Mouse (Mus musculus) lung, postnatal 0 days (tissue): Measurements from ENCODE around the gene Acadvl. TPM values are rescaled to one million over a fixed set of nuclear protein-coding genes. Genes with fewer than 3 reads are reported as not detected.
A peak's percentile ranks its signal among the peaks of the same experiment; 100 is the strongest.

Source experiments
- ATAC-seq: fragments of 200-750 bp; cut with Nextera tagmentation; 2 replicates; pipeline ENCODE4 v1.8.0; 2017; ENCODE audit warnings: moderate library complexity
- DNase-seq: peaks from one replicate; pipeline ENCODE4 v3.0.0-alpha.2; 2016; ENCODE audit warnings: low spot score
- H3K27ac ChIP-seq: fragments of 300-500 bp; sonication (generic); 2 replicates; pipeline ENCODE4 v1.5.1; 2014; ENCODE audit warnings: antibody characterized with exemption, mild to moderate bottlenecking, low read length, mixed read lengths
- H3K27me3 ChIP-seq: fragments of 300-500 bp; sonication (generic); replicated peaks from 2 replicates; pipeline ENCODE4 v1.6.1; 2014; ENCODE audit warnings: low read length, mixed read lengths; ENCODE audit not compliant: insufficient read depth
- H3K36me3 ChIP-seq: fragments of 300-500 bp; sonication (generic); 2 replicates; pipeline ENCODE4 v1.6.1; 2014; ENCODE audit warnings: low read length, mixed read lengths; ENCODE audit not compliant: insufficient read depth
- H3K4me1 ChIP-seq: fragments of 300-500 bp; sonication (generic); 2 replicates; pipeline ENCODE4 v1.6.1; 2014; ENCODE audit warnings: antibody characterized with exemption, low read depth, low read length, mixed read lengths; ENCODE audit not compliant: insufficient read depth
- H3K4me2 ChIP-seq: fragments of 300-500 bp; sonication (generic); replicated peaks from 2 replicates; pipeline ENCODE4 v1.6.1; 2014; ENCODE audit warnings: low read depth, mild to moderate bottlenecking, low read length, moderate library complexity, mixed read lengths
- H3K4me3 ChIP-seq: fragments of 300-500 bp; sonication (generic); 2 replicates; pipeline ENCODE4 v1.5.1; 2014; ENCODE audit warnings: low read depth, low read length
- H3K9ac ChIP-seq: fragments of 300-500 bp; sonication (generic); replicated peaks from 2 replicates; pipeline ENCODE4 v1.6.1; 2014; ENCODE audit warnings: low read depth, mild to moderate bottlenecking
- H3K9me3 ChIP-seq: fragments of 300-500 bp; sonication (generic); 2 replicates; pipeline ENCODE4 v1.6.1; 2016; ENCODE audit warnings: low read length, mixed read lengths
- CTCF ChIP-seq: IDR thresholded peaks from 2 replicates; pipeline ENCODE4 v1.5.1; 2016; ENCODE audit warnings: antibody characterized with exemption, mild to moderate bottlenecking
- EP300 ChIP-seq: IDR thresholded peaks from 2 replicates; pipeline ENCODE4 v1.6.1; 2016; ENCODE audit warnings: antibody characterized with exemption, mild to moderate bottlenecking, control low read depth
- WGBS: fragments of 180-500 bp; shearing (Covaris S2); extraction: QIAGEN DNeasy Blood & Tissue Kit; methylation state at CpG from one replicate; pipeline ENCODE4 v1.1.7; 2014; 5-methylcytosine and 5-hydroxymethylcytosine counted together
- polyA plus RNA-seq: library from polyadenylated mRNA; unstranded; fragments of >200 nt; fragmentation: Nextera tagmentation; extraction: Ambion mirVana; gene quantifications from 2 replicates; pipeline ENCODE4 v1.2.1, GENCODE M21; 2015

Acadvl gene
- polyA plus RNA-seq, 1 experiment from 2014 or later, result 92.0 TPM

GRCm38 (mm10) chr11:70029130-70029801 is 14.1 kb upstream of the Acadvl start:
- DNase-seq, result peak; percentile 81
- H3K27ac ChIP-seq, result no peak overlapping the region
- no peak overlapping the region; the same call in 1 of the 2 replicates for H3K9ac ChIP-seq
- no peak for TF ChIP-seq CTCF
- no peak for TF ChIP-seq EP300
- no peak overlapping the region for H3K4me3 ChIP-seq
- no peaks in the 10 kb centered on the region for H3K9me3 ChIP-seq
- H3K36me3 ChIP-seq, result no peaks in the 10 kb centered on the region; the same call in 1 of the 2 replicates
- peaks cover 7% of the 10 kb centered on the region; the same call in 1 of the 2 replicates for H3K4me1 ChIP-seq
- peak overlapping the region; percentile 25 for H3K4me2 ChIP-seq
- 3% methylated on average over 20 of the region's 20 CpGs for WGBS
- H3K27me3 ChIP-seq, result no peaks in the 10 kb centered on the region
- ATAC-seq, result peak; percentile 78

- TF ChIP-seq CTCF (no peak), EP300 (no peak)
- DNase-seq (peak; percentile 55), ATAC-seq (peak; percentile 28)
- peaks cover 7% of the 10 kb centered on the region; the same call in 1 of the 2 replicates for H3K4me1 ChIP-seq
- no peak overlapping the region for H3K27ac ChIP-seq
- H3K4me2 ChIP-seq, result peak overlapping the region; percentile 25
- H3K9ac ChIP-seq, result no peak overlapping the region; the same call in 1 of the 2 replicates
- no peaks in the 10 kb centered on the region for H3K9me3 ChIP-seq
- H3K27me3 ChIP-seq, result no peaks in the 10 kb centered on the region
- no peaks in the 10 kb centered on the region; the same call in 1 of the 2 replicates for H3K36me3 ChIP-seq
- H3K4me3 ChIP-seq, result no peak overlapping the region
- 23% methylated on average over 12 of the region's 12 CpGs for WGBS
Measured at GRCm38 (mm10) chr11:70028401-70029129, 13.4 kb upstream of the Acadvl start.

GRCm38 (mm10) chr11:70027397-70027796 is 12.2 kb upstream of the Acadvl start:
- Histone ChIP-seq H3K9me3 (no peaks in the 10 kb centered on the region), H3K9ac (no peak overlapping the region), H3K4me1 (peaks cover 7% of the 10 kb centered on the region; the same call in 1 of the 2 replicates), H3K4me2 (no peak overlapping the region), H3K27ac (0 out of 2 replicates have a peak overlapping the region, but pooled peaks have one; percentile 6), H3K36me3 (no peaks in the 10 kb centered on the region; the same call in 1 of the 2 replicates), H3K27me3 (no peaks in the 10 kb centered on the region), H3K4me3 (no peak overlapping the region)
- DNase-seq (no peak), ATAC-seq (no peak)
- whole genome bisulfite sequencing, result 49% methylated on average over 9 of the region's 9 CpGs
- TF ChIP-seq CTCF, result no peak
- TF ChIP-seq EP300, result no peak

- no peak overlapping the region for H3K9ac ChIP-seq
- H3K4me3 ChIP-seq, result no peak overlapping the region
- no peaks in the 10 kb centered on the region for H3K9me3 ChIP-seq
- DNase-seq, result peak; percentile 70
- H3K27me3 ChIP-seq, result no peaks in the 10 kb centered on the region
- H3K4me2 ChIP-seq, result peak overlapping the region; percentile 30
- H3K4me1 ChIP-seq, result peaks cover 7% of the 10 kb centered on the region; the same call in 1 of the 2 replicates
- ATAC-seq, result peak; percentile 54
- 0 out of 2 replicates have a peak overlapping the region, but pooled peaks have one; percentile 6 for H3K27ac ChIP-seq
- no peak for TF ChIP-seq EP300
- TF ChIP-seq CTCF, result no peak
- no peaks in the 10 kb centered on the region; the same call in 1 of the 2 replicates for H3K36me3 ChIP-seq
- WGBS, result 10% methylated on average over 17 of the region's 19 CpGs
Measured at GRCm38 (mm10) chr11:70026689-70027088, 11.5 kb upstream of the Acadvl start.

- Histone ChIP-seq H3K4me1 (peaks cover 10% of the 10 kb centered on the region; the same call in 1 of the 2 replicates), H3K4me3 (peak overlapping the region; percentile 6; the same call in 1 of the 2 replicates), H3K27ac (no peak overlapping the region)
Measured at GRCm38 (mm10) chr11:70024151-70024514, 8.9 kb upstream of the Acadvl start.

GRCm38 (mm10) chr11:70023481-70024150 is 8.4 kb upstream of the Acadvl start:
- H3K4me2 ChIP-seq, result peak overlapping the region; percentile 40
- no peak for TF ChIP-seq EP300
- no peak for TF ChIP-seq CTCF
- ATAC-seq, result no peak
- peak overlapping the region; percentile 6; the same call in 1 of the 2 replicates for H3K4me3 ChIP-seq
- H3K9ac ChIP-seq, result no peak overlapping the region
- no peak for DNase-seq
- no peaks in the 10 kb centered on the region for H3K9me3 ChIP-seq
- 11% methylated on average over 18 of the region's 29 CpGs for WGBS
- H3K27ac ChIP-seq, result no peak overlapping the region
- no peaks in the 10 kb centered on the region for H3K36me3 ChIP-seq
- no peaks in the 10 kb centered on the region for H3K27me3 ChIP-seq
- H3K4me1 ChIP-seq, result peaks cover 6% of the 10 kb centered on the region; the same call in 1 of the 2 replicates

More at GRCm38 (mm10) chr11:70024151-70024514, 8.9 kb upstream of the Acadvl start:
- H3K27me3 ChIP-seq, result no peaks in the 10 kb centered on the region
- TF ChIP-seq CTCF (no peak), EP300 (no peak)
- H3K9ac ChIP-seq, result no peak overlapping the region
- H3K9me3 ChIP-seq, result no peaks in the 10 kb centered on the region
- peak overlapping the region; percentile 40 for H3K4me2 ChIP-seq
- H3K36me3 ChIP-seq, result no peaks in the 10 kb centered on the region
- ATAC-seq (no peak), DNase-seq (no peak)
- 18% methylated on average over 6 of the region's 6 CpGs for WGBS
